Mouse (Mus musculus): ENCODE measurements around the gene Gprin2.
A peak's percentile ranks its signal among the peaks of the same experiment; 100 is the strongest.

The Gprin2 gene

GRCm38 (mm10) chr14:34201231-34202035 lies at the start of gene Gprin2:
Gene Gprin2 (minus strand): TSS chr14:34201653.
- ATAC-seq (ENCODE audit: low TSS enrichment) = peak; percentile 38; the same call in 1 of the 2 replicates

GRCm38 (mm10) chr14:34240676-34241075 lies 39.2 kb upstream of the Gprin2 start:
- no peak for ATAC-seq (ENCODE audit: low TSS enrichment)

- ATAC-seq (ENCODE audit: low TSS enrichment) = no peak
Observed at GRCm38 (mm10) chr14:34240263-34240662, 38.8 kb upstream of the Gprin2 start.

GRCm38 (mm10) chr14:34234630-34235380 lies 33.4 kb upstream of the Gprin2 start:
- ATAC-seq (ENCODE audit: low TSS enrichment) = peak; percentile 95

GRCm38 (mm10) chr14:34233846-34234245 lies 32.4 kb upstream of the Gprin2 start:
- ATAC-seq (ENCODE audit: low TSS enrichment) = no peak

- no peak for ATAC-seq (ENCODE audit: low TSS enrichment)
Observed at GRCm38 (mm10) chr14:34232866-34233680, 31.6 kb upstream of the Gprin2 start.

GRCm38 (mm10) chr14:34232340-34232739 lies 30.9 kb upstream of the Gprin2 start:
- ATAC-seq (ENCODE audit: low TSS enrichment) = no peak

- ATAC-seq (ENCODE audit: low TSS enrichment) = no peak
Observed at GRCm38 (mm10) chr14:34228830-34229506, 27.5 kb upstream of the Gprin2 start.

- ATAC-seq (ENCODE audit: low TSS enrichment) = no peak
Observed at GRCm38 (mm10) chr14:34227981-34228380, 26.5 kb upstream of the Gprin2 start.

GRCm38 (mm10) chr14:34226566-34226965 lies 25.1 kb upstream of the Gprin2 start:
- ATAC-seq (ENCODE audit: low TSS enrichment) = no peak

GRCm38 (mm10) chr14:34225986-34226385 lies 24.5 kb upstream of the Gprin2 start:
- ATAC-seq (ENCODE audit: low TSS enrichment) = no peak

GRCm38 (mm10) chr14:34223362-34223898 lies 22.0 kb upstream of the Gprin2 start:
- ATAC-seq (ENCODE audit: low TSS enrichment) = no peak

- ATAC-seq (ENCODE audit: low TSS enrichment) = no peak
Observed at GRCm38 (mm10) chr14:34221416-34222077, 20.1 kb upstream of the Gprin2 start.

GRCm38 (mm10) chr14:34220426-34220825 lies 19.0 kb upstream of the Gprin2 start:
- no peak for ATAC-seq (ENCODE audit: low TSS enrichment)

- ATAC-seq (ENCODE audit: low TSS enrichment) = no peak
Observed at GRCm38 (mm10) chr14:34219786-34220198, 18.3 kb upstream of the Gprin2 start.

GRCm38 (mm10) chr14:34219295-34219694 lies 17.8 kb upstream of the Gprin2 start, which contains the start of gene Syt15:
Gene Syt15 (plus strand): TSS chr14:34219595.
- ATAC-seq (ENCODE audit: low TSS enrichment) = no peak

- no peak for ATAC-seq (ENCODE audit: low TSS enrichment)
Observed at GRCm38 (mm10) chr14:34215451-34216127, 14.1 kb upstream of the Gprin2 start.

- no peak for ATAC-seq (ENCODE audit: low TSS enrichment)
Observed at GRCm38 (mm10) chr14:34209942-34210341, 8.5 kb upstream of the Gprin2 start.

- ATAC-seq (ENCODE audit: low TSS enrichment) = no peak
Observed at GRCm38 (mm10) chr14:34209080-34209479, 7.6 kb upstream of the Gprin2 start.

GRCm38 (mm10) chr14:34208651-34209050 lies 7.2 kb upstream of the Gprin2 start:
- peak; percentile 62; the same call in 1 of the 2 replicates for ATAC-seq (ENCODE audit: low TSS enrichment)

All from frontal cortex, adult (tissue).